Mouse (Mus musculus) neutrophil, adult 5-6 weeks (primary cell): ENCODE measurements around the gene Slc38a3. TPM values are rescaled to one million over a fixed set of nuclear protein-coding genes. Genes with fewer than 3 reads are reported as not detected.

ENCODE experiments used
- ATAC-seq: fragments of 151-379, 151-347 bp; 2 replicates; pipeline ENCODE4 v1.8.0; 2017; ENCODE audit warnings: mild to moderate bottlenecking, moderate TSS enrichment; ENCODE audit not compliant: insufficient number of reproducible peaks, poor library complexity, low FRiP score, severe bottlenecking; ENCODE audit errors: extremely low read depth
- total RNA-seq: library from RNA; stranded (forward); fragments of 200-1000 nt; gene quantifications from 2 replicates; pipeline ENCODE4 v1.2.3, GENCODE M21; 2017

The Slc38a3 gene
- total RNA-seq, 1 experiment from 2014 or later: not detected

DNA sequence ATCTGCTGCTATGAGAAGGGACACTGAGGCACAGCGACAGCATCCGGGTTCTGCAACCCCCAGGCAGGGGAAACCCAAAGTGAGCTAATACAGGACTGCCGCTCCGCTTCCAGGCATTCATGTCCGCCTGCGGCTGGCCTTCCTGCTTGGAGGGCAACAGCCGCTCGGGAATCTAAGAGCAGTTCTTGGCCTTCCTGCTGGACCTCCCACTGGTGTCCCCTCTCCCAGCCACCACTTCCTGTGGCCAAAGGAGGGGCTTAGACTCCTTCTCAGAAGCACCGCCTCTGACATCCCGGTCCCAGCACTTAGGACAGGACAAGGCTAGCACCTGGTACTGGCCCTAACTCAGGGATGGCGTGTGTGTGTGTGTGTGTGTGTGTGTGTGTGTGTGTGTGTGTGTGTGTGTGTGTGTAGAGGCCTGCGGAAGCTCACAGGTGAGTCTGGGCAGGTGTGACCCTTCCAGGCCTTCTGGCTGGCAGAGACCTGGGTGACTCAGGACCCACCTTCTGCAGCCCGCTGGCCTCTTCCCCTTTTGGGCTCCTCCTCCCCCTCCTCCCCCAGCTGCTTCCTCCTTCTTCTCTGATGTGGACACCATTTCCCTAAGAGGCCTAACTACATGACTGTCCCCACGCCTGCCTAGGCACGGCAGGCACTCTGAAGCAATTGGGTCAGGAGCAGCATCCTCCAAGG, 40.5 kb downstream of the Slc38a3 start:
- peak; percentile 79 for ATAC-seq

DNA sequence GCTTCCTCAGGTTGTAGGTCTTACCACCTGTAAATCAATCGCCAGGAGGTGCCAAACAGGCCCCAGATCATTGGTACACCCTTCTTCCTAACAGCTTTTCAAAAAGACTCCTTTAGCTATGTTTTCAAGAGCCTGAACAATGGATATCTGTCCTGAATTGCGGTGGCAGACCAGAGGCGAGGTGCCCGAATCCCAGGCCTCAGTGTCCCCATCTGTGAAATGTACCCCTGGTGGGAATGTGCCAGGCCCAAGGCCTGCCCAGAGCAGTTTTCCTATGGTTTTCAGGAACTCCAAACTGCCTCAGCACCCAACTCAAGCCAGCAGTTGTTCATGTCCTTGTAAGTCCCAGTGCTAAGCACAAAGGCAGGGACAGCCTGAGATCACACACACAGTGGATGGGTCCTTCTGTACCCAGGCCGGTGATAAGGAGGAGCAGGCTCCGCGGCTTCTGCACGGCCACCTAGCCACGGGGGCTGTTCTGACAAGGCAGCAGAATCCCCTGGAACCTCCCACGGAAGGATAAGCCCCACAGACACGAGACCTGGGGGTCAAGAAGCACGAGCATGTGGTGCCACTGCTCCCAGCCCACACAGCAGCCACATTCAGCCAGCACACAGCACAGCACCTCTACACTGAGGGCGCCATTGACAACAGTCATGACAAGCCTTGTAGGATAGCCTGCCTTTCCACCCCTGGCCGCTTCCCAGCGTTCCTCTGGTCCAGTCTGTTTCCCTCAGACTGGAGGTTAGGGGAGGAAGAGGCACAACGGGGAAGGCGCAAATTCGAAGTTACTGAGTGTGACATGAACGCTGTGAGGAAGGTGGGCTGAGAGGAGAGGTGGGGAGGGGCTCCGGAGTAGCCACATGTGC, 41.7 kb downstream of the Slc38a3 start:
- ATAC-seq: no peak

DNA sequence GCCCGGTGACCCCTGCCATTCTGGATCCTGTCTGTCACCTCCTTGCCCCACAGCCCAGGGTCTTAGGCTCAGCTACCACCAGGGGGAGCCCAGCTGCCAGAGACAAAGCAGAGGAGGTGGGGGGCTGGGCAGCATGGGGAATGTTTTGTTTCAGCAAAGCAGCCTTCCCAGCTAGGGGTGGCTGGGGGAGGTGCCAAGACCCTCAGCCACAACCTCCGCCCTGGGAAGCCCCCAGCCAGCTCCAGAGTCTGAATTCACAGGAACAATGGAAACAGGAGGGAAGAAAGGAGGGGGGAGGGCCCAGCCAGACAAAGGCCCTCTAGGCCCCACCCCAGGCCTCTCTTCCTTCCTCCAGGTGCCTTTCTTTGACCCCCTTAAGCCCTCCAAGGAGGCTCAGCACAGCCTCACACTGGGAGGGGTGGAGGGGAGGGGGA, 42.5 kb downstream of the Slc38a3 start:
- ATAC-seq: peak; percentile 32; the same call in 1 of the 2 replicates

DNA sequence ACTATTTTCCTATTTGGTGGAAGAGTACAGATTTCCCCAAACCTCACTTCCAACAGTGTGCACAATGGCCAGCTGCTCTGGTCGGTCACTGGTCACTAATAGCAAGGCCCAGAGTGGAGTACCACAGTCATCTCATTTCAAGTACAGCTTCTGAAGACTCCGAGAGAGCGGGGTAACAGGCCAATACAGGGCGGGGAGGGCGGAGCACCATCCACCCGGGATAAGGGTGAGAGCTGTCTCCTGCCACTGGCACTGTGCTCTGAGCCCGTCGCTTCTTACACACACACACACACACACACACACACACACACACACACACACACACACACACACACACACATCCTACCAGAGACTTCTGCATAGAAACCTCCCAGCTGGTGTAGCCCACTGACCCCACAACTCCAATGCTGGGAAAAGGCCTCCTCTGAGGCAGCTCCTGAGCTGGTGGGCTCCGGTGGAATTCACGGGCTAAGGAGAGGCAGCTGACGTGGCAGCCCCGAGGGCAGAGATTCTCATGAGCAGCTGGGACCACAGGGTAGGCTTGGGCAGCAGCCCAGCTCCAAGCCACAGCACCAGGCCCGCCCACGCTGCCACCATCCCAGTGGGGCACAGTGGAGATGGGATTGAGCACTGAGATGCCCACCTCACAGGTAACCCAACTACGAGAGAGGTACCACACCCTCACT, 43.0 kb downstream of the Slc38a3 start:
- no peak for ATAC-seq

DNA sequence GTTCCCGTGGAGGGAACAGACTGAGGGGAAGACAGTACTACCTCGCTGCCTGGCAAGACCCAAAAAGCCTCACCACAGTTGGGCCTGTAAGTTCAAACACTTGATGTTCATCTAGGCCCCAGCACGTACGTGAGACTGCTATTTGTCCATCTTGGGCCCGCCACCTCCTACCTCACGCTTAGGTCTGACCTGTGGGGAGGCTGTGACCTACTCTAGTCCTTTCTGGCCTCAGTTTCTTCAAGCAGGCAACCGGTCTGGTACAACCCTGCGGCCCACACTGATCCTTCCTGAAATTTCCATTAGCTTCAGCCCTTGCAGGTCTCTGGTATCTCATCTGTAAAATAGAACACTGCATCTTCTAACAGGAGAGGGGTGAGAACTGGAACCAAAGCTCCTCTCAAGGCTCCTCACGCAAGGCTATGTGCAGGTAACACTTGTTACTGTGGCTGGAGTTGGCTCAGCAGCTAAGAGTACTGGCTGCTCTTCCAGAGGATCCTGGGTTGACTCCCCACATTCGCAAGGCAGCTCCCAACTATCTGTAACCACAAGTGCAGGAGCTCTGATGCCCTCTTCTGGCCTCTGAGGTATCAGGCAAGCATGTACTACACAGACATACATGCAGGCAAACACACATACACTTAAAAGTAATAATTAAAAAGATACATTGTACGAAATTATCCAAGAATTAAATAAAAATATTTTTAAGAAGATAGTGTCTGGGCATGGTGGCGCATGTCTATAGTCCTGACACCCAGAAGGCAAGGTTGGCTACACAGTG, 43.8 kb downstream of the Slc38a3 start:
- no peak for ATAC-seq

DNA sequence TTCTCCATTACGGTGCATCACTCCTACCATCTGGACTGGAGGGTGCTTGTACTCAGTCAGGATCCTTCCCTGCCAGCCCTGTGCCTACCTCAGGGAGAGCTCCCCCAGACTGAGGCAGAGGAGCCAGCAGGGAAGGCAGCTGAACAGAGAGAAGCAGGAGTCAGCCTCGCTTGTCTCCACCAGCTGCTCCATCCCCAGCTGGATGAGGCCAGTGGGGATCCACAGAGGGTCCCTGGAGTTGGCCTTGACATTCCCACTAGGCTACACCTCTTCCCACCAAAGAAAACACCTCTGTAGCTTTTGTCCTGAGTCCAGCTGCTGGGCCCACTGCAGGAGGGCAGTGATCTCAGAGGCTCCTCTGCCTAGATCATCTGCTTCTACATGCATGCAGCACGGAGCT, 44.4 kb downstream of the Slc38a3 start:
- no peak for ATAC-seq

DNA sequence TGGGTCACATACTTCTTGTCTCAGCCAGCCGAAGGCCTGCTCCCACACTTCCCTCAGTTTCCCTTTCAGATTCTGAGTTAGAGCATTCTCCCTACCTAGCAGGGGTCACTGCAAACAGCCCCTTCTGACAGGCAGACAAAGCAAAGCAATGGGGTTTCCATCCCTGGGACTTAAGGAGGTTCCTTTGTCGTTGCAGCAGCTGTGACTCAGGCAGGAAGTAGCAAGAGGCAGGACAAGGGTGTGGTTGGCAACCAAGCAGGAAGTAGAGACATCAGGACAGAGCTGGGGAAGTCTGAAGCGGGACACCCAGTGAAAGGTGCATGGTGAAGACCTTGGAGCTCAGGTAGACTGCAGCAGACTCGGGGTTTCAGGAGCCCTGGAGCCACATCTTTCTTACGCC, 44.8 kb downstream of the Slc38a3 start:
- ATAC-seq: peak; percentile 50

DNA sequence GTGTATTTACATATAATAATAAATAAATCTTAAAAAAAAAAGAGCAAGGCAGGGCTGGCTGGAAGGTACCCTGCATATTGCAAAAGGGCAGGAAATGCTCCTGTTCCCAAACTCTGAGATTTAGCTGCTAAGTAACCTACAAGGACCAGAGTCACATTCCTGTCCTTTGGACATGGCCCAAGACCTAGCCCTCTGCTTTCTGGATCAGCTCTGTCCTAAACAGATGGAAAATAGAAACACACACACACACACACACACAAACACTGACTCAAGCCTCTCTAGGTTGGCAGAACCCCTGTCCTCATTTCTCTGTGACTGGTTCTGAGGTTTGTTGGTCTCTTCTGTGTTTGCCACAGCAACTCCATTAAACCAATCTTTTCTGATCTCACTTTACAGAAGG, 48.4 kb downstream of the Slc38a3 start:
- no peak for ATAC-seq

DNA sequence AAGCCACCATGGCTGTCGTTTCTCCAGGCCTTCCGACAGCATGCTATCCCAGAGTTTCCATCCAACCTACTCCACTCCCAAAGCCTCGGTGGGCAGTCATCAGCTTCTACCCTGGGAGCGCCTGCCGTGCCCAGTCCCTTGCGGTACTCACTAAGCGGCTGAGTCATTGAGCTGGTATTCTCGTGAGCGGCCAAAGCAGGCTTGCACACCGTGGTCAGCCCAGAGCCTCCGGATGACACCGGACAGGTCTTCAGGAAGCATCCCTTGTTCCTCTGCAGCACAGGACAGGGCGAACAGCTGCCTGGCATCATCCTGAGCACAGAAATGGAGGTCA, 49.8 kb downstream of the Slc38a3 start:
- ATAC-seq: no peak

DNA sequence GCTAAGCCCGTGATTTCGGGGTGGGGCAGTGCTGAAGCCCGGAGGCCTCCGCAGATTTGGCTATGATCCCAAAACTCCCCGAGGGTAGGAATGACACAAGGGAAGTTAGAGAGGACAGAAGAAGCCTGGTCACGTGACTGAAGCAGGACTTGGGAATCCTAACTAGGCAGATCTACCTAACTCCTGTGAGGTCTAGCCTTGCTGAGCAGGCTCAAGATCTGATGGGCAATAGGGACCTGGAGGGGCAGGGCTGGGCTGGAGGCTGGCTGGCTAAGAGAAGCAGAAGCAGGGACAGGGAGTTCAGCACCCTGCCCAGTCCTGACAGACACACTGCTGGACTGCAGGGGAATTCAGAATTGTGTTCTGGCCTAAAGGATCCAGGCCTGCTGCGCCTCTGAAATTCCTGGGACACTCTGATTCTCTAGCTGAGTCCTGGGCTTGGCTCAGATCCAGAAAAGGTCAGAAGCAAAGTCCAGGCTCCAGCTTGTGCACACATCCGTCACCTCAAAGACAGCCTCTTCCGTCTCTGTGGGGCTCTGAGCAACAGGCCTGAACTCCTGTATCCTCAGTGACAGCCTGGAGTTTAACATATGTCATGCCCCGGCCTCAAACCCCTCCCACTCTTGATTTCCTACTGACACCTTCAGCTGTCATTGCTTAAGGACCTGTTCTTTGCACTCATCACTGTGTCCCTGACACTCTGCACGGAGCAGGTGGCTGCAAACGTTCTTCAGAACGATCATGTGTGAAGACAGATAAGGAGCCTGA, 50.4 kb downstream of the Slc38a3 start:
- ATAC-seq: no peak

DNA sequence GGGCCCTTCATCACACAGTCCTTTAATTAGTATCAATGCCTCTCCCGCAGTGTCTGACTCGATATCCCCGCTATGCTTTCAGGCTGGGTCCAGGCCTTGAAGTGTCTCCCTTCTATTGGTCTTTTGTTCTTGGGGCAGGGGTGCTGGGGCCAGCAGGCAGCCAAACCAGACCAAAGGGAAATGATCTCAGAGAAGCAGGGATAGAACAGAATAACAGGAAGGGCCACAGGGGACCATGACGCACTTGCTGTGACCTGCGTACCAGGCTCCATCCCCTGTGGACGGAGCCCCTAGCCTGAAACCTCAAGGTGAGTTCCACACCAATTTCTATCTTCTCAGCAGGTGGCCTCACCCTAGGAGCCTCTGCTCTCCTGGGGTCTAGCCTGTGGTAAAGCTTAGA, 51.2 kb downstream of the Slc38a3 start:
- no peak for ATAC-seq

DNA sequence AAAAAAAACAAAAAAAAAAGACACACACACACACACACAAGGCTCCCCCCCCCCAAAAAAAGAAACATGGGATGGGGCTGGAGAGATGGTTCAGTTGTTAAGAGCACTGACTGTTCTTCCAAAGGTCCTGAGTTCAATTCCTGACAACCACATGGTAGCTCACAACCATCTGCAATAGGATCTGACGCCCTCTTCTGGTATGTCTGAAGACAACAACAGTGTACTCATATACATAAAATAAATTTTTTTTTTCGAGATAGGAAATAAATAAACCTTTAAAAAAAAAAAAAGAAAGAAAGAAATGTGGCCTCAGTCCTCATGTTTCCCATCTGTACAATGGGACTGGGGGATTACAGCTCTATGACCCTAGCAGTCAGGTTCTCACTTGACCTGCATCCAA, 51.9 kb downstream of the Slc38a3 start:
- no peak for ATAC-seq

DNA sequence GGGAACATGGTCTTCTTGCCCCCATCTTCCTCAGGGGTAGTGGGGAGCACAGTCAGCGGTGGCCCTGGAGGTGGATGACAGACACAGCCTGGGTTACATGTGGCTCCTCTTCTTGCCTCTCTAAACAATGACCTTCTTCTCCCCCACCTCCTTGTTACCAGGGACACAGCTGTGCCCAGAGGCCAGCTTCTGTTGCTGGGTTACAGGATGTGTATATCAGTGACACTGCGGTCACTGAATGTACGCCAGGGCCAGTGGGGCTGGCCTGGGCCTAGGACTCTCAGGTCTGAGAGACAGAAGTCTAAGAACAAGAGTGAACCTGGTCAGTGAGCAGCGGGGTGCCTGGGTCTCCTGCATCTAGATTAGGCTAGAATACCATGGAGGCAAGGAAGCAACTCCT, 54.3 kb downstream of the Slc38a3 start:
- ATAC-seq: no peak

DNA sequence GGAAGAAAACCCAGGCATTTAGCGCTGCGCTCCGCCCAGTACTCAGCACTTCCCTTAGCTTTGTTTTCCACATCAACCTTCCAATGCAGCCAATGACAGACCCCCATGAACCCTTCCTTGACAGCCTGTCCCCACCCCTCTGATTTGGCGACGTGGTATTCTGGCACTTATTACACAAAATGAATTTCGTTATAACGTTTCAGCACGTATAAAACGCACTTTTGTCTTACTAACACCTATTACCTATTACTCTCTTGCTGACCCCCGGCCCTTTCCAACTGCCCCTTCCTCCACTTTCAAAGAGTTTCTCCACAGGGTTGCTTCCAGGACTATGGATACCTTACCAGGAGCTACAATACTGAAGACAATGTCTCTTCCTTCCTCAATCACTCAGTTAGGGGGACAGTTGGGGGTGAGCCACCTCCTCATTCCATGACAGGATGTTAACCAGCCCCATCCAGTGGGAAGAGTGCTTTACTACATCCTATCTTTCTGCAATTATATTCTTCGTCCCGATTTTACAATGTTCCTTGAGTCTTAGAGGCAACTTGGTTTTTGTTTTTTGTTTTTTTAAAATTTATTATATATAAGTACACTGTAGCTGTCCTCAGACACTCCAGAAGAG, 56.3 kb downstream of the Slc38a3 start:
- ATAC-seq: no peak

DNA sequence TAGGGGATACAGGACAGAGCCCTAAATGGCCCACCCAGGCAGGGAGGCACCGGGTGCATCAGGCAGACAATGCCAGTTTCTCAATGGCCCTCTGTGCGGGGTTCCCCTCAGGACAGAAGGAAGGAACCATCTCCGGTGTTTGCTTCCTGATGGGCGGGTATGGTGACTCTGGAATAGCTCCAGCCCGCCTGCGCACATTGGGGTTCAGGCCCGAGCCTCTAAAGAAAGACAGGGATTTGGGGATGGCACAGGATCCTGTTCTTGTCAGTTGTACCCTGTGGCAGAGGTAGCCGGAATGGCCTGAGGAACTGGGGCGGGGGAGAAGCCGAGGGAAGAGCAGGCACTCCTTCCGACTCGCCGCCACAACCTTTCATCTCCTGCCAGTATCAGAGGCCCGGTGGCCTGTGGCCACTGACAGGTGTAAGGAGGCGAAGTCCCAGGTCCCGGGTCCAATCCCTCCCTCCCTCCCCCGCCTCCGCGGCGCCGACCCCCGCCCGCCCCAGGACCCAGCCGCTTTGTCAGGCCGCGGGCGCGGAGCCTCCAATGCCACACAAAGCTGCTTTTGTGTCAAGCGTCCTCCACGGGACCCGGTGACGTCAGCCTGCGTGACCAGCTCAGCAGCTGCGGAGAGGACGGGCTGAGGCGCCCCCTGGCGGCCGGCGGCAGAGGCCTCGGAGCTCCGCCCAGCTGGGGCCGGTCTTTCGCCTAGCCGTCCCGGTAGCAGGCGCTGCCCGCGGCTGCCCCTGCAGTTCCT, 57.0 kb downstream of the Slc38a3 start:
- peak; percentile 81 for ATAC-seq

DNA sequence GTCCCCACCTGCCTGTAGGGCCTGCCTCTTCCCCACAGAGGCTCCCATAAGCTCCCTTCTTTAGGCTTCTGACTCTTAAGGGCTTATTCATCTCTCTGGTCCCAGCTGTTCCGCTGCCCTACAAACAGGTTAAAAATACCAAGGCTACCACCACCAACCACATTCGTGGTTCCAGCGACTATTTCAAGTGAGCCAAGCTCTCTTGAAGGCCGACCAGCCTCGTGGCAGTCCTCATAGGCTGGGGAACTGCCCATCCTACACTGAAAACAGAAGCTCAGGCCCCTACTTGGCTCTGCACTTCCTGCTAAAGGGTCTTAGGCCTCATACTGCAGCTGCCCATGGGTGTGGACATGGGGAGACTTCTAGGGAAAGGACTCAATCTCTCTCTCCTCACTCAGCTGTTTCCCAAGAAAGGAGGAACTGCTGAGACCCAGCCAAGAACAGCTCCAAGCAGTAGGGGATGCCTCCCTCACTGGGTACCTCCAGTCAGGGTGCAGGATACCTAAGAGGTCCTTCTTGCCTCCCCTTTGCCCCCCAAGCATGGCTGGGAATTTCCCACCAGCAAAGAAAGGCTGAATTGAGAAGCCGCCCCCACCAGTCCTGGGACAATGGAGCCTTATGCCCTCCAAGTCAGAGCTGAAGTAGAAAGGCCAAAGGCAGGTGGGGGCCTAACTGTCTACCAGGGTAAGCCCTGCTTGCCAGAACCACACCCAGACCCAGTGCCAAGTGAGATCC, 57.7 kb downstream of the Slc38a3 start:
- ATAC-seq: no peak

DNA sequence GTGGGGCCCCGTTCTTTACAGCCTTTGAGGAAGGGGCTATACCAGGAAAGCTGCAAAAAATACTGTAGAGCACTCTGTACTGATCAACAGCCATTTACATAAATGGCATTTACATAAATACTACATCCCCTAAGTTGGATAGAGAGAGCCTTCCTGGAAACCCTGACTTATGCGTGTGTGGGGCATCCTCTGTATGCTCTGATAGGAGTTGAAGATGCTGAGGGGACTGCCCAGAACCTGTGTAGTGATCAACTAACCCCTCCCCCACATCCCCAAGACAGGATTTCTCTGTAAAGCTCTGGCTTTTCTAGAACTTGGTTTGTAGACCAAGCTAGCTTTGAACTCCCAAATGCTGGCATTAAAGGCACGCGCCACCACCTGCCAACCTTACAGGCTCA, 59.9 kb downstream of the Slc38a3 start:
- no peak for ATAC-seq
